Mouse (Mus musculus): ENCODE measurements around the gene Serpina12.

GRCm38 (mm10) chr12:104057531-104057930 lies 13.3 kb upstream of the Serpina12 start:
- no peak for TF ChIP-seq CTCF (IDR thresholded peaks at IDR 0.05 in 2 of 3, conservative IDR thresholded peaks at IDR 0.05 in 1 of 3; ENCODE audit: control insufficient read depth in 1 of 3, insufficient read depth in 1 of 3, low read depth in 2 of 3, low read length in 3 of 3, poor library complexity in 1 of 3, severe bottlenecking in 1 of 3)
- TF ChIP-seq EP300 (IDR thresholded peaks at IDR 0.05; ENCODE audit: low read depth in 1 of 2, low read length in 2 of 2) = no peak
- TF ChIP-seq E2F4 (IDR thresholded peaks at IDR 0.05; ENCODE audit: borderline replicate concordance, low read depth, low read length) = no peak
- TF ChIP-seq POLR2AphosphoS5 (IDR thresholded peaks at IDR 0.05; ENCODE audit: borderline replicate concordance, low read depth, low read length) = no peak
- no peak for TF ChIP-seq MYC (IDR thresholded peaks at IDR 0.05; ENCODE audit: low read depth, low read length)
- no peak for TF ChIP-seq MXI1 (IDR thresholded peaks at IDR 0.05; ENCODE audit: low read depth, low read length)
- TF ChIP-seq POLR2A (IDR thresholded peaks at IDR 0.05; ENCODE audit: control insufficient read depth in 1 of 2, insufficient read depth in 1 of 2, low read depth in 1 of 2, low read length in 2 of 2, poor library complexity in 1 of 2) = no peak
